Mouse (Mus musculus) myocyte (in vitro differentiated cells): ENCODE measurements around the gene Gpr39. TPM values are rescaled to one million over a fixed set of nuclear protein-coding genes. Genes with fewer than 3 reads are reported as not detected.
"Not testable (repeated sequence)": the region's sequence is repeated elsewhere in the genome, so short reads cannot be mapped to it uniquely, and the experiment has no call there.

Experiments
- H3K27me3 ChIP-seq: one replicate; pipeline ENCODE4 v1.6.1; 2011; ENCODE audit not compliant: control insufficient read depth, insufficient read depth, insufficient read length
- H3K36me3 ChIP-seq: one replicate; pipeline ENCODE4 v1.6.1; 2011; ENCODE audit not compliant: control insufficient read depth, insufficient read depth
- H3K4me2 ChIP-seq: one replicate; pipeline ENCODE4 v1.6.1; 2011; ENCODE audit warnings: low read depth, control low read depth
- H3K4me3 ChIP-seq: one replicate; pipeline ENCODE4 v1.5.1; 2011; ENCODE audit warnings: mild to moderate bottlenecking, control low read depth, moderate library complexity
- H3K79me2 ChIP-seq: one replicate; pipeline ENCODE4 v1.6.1; 2011; ENCODE audit not compliant: control insufficient read depth, insufficient read depth
- H3ac ChIP-seq: one replicate; pipeline ENCODE4 v1.6.1; 2011; ENCODE audit not compliant: control insufficient read depth, insufficient read length
- CEBPB ChIP-seq: IDR thresholded peaks from 2 replicates; pipeline ENCODE4 v1.6.1; 2011; ENCODE audit warnings: mild to moderate bottlenecking, moderate library complexity; ENCODE audit not compliant: poor library complexity, insufficient read depth, severe bottlenecking
- E2F4 ChIP-seq: IDR thresholded peaks from one replicate; pipeline ENCODE4 v1.6.1; 2011; ENCODE audit warnings: mild to moderate bottlenecking, control low read depth, moderate library complexity; ENCODE audit not compliant: insufficient read depth
- MAX ChIP-seq: IDR thresholded peaks from one replicate; pipeline ENCODE4 v1.6.1; 2011; ENCODE audit warnings: low read depth, mild to moderate bottlenecking, control low read depth
- MYOD1 ChIP-seq, 3 experiments: IDR thresholded peaks; one replicate each; pipeline ENCODE4 v1.6.1; 2011; ENCODE audit warnings: control low read depth in 2 of 3, low read depth in 2 of 3, mild to moderate bottlenecking in 2 of 3, moderate library complexity in 1 of 3; ENCODE audit not compliant: insufficient read length in 2 of 3, control insufficient read depth in 1 of 3
- MYOG ChIP-seq, 3 experiments: IDR thresholded peaks; one replicate each; pipeline ENCODE4 v1.6.1; 2011; ENCODE audit warnings: control low read depth in 2 of 3, low read depth in 2 of 3, mild to moderate bottlenecking in 2 of 3; ENCODE audit not compliant: insufficient read length in 2 of 3, control insufficient read depth in 1 of 3, insufficient read depth in 1 of 3
- POLR2A ChIP-seq: IDR thresholded peaks from one replicate; pipeline ENCODE4 v1.6.1; 2011; ENCODE audit warnings: low read depth, mild to moderate bottlenecking, control low read depth, moderate library complexity; ENCODE audit not compliant: insufficient read length
- POLR2AphosphoS2 ChIP-seq: IDR thresholded peaks from one replicate; pipeline ENCODE4 v1.6.1; 2011; ENCODE audit warnings: low read depth, control low read depth; ENCODE audit not compliant: insufficient read length
- REST ChIP-seq: IDR thresholded peaks from one replicate; pipeline ENCODE4 v1.6.1; 2011; ENCODE audit warnings: mild to moderate bottlenecking, control low read depth, moderate library complexity; ENCODE audit not compliant: insufficient read depth, insufficient read length
- SRF ChIP-seq: IDR thresholded peaks from one replicate; pipeline ENCODE4 v1.6.1; 2011; ENCODE audit warnings: low read depth; ENCODE audit not compliant: control insufficient read depth, insufficient read length
- TCF12 ChIP-seq: IDR thresholded peaks from one replicate; pipeline ENCODE4 v1.6.1; 2011; ENCODE audit warnings: mild to moderate bottlenecking, control low read depth; ENCODE audit not compliant: poor library complexity, insufficient read depth, severe bottlenecking
- TCF3 ChIP-seq: IDR thresholded peaks from one replicate; pipeline ENCODE4 v1.6.1; 2011; ENCODE audit warnings: low read depth, control low read depth; ENCODE audit not compliant: insufficient read length
- USF1 ChIP-seq: IDR thresholded peaks from one replicate; pipeline ENCODE4 v1.6.1; 2011; ENCODE audit warnings: low read depth, mild to moderate bottlenecking, control low read depth, moderate library complexity
- polyA plus RNA-seq: library from polyadenylated mRNA; unstranded; fragments of >200 nt; fragmentation: generic; extraction: Trizol; gene quantifications from one replicate; pipeline ENCODE4 v1.2.1, GENCODE M21; 2012; ENCODE audit warnings: missing spikeins

Gpr39 gene
- 7.6 TPM for polyA plus RNA-seq

DNA sequence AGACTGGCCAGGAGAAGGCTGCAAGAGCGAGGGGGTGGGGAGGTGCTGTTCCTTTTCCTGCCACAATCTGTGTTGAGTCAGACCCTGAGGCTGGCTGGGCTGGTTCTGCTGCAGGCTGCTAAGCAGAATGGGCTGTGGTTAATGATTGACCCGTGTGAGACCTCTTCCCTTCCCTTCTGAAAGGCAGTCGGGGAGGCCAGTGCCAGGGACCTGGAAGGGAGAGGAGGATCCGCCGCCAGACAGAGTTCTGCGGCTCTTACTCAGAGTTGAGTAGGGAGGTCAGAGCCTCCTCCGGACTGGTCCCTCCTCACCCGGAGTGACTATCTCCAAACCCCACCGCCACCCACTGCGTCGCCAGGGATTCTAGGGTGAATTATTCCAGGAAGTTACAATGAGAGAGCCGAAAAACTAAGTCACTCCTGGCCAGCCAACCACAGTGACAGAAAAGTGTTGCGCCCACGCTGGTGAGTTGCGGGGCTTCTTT, at the start of gene Gpr39:
Gpr39 (plus strand) TSS at position 206 of the 484 bp plus-strand sequence.
- Histone ChIP-seq H3K79me2 (peaks cover 7% of the 10 kb centered on the region), H3K27me3 (no peaks in the 10 kb centered on the region), H3ac (peak within 1 kb of the TSS; percentile 29), H3K4me3 (peak within 1 kb of the TSS; percentile 26), H3K4me2 (peak within 1 kb of the TSS; percentile 88), H3K36me3 (no peaks in the 10 kb centered on the region)
- TF ChIP-seq USF1 (no peak), CEBPB (no peak), POLR2A (no peak), TCF12 (no peak)

DNA sequence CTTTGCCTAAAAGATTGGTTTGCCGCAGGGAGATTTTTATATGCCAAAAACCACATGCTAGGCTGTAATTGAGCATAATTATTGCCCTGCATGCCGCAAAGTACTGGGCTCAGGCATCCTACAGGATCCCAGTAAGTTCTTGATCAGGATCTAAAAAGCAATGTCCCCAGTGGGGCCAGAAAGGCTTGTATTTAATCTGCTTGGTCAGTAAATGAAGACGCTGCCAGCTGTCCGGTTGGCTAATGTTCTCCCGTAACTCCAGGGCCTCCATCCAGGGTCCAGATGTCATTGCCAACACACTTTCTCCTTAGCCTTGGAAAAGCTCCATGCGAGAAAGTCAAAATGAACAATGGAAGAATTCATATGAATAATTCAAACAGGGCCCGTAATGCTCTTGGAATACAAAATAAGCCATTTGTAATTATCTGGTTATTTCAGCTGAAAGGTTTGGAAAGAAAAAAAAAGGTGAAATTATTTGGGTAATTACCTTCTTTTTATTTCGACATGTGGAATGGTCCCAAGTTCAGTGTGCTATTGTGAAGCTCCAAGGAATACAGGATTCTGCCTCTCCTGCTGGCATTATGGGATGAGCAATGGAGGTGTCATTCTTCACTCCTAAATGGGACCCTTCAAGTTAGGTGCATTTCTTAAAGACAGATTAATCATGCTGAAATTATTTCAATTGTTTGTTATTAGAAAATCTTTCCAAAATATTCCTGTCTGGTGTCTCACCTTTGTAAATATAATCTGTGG, 37.1 kb upstream of the Gpr39 start:
- Histone ChIP-seq H3K79me2 (no peaks in the 10 kb centered on the region), H3K4me2 (peak overlapping the region; percentile 0), H3K4me3 (no peak overlapping the region), H3K36me3 (no peaks in the 10 kb centered on the region), H3K27me3 (no peaks in the 10 kb centered on the region), H3ac (no peak overlapping the region)
- TF ChIP-seq TCF12 (no peak), MYOD1 (IDR thresholded peaks at IDR 0.05; ENCODE audit: control insufficient read depth in 1 of 3, insufficient read length in 2 of 3, low read depth in 2 of 3) (no peak), USF1 (no peak), POLR2A (no peak), TCF3 (no peak), CEBPB (no peak), E2F4 (no peak), SRF (no peak), REST (no peak), MAX (no peak), MYOG (IDR thresholded peaks at IDR 0.05; ENCODE audit: control insufficient read depth in 1 of 3, insufficient read depth in 1 of 3, insufficient read length in 2 of 3, low read depth in 2 of 3) (no peak), POLR2AphosphoS2 (no peak)

DNA sequence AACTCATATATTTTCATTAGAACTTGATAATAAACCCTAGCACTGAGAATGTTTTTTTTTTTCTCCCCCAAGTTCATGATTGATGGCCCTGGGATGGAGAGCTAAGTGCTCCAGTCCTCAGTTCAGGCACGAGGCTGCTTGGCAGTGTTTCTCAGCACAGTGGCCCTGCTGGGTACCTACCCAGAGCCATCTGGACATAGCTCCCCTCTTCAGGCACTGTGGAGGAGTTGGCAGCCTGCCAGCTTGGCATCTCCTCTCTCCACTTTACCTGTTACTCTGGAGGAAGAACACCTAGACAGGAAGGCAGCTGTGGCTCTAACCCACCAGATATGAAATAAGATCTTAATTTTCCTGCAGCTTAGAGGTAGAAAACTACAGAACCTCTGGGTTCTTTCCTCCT, 33.2 kb upstream of the Gpr39 start:
- Histone ChIP-seq H3ac (no peak overlapping the region), H3K4me3 (no peak overlapping the region), H3K36me3 (no peaks in the 10 kb centered on the region), H3K4me2 (no peak overlapping the region), H3K27me3 (no peaks in the 10 kb centered on the region), H3K79me2 (no peaks in the 10 kb centered on the region)
- no peak for TF ChIP-seq MYOD1 (IDR thresholded peaks at IDR 0.05; ENCODE audit: control insufficient read depth in 1 of 3, insufficient read length in 2 of 3, low read depth in 2 of 3)
- TF ChIP-seq USF1, result no peak
- TF ChIP-seq REST, result no peak
- TF ChIP-seq POLR2AphosphoS2, result no peak
- TF ChIP-seq TCF12, result no peak
- TF ChIP-seq CEBPB, result no peak
- no peak for TF ChIP-seq POLR2A
- TF ChIP-seq MYOG (IDR thresholded peaks at IDR 0.05; ENCODE audit: control insufficient read depth in 1 of 3, insufficient read depth in 1 of 3, insufficient read length in 2 of 3, low read depth in 2 of 3), result no peak
- no peak for TF ChIP-seq E2F4
- no peak for TF ChIP-seq SRF
- no peak for TF ChIP-seq TCF3

DNA sequence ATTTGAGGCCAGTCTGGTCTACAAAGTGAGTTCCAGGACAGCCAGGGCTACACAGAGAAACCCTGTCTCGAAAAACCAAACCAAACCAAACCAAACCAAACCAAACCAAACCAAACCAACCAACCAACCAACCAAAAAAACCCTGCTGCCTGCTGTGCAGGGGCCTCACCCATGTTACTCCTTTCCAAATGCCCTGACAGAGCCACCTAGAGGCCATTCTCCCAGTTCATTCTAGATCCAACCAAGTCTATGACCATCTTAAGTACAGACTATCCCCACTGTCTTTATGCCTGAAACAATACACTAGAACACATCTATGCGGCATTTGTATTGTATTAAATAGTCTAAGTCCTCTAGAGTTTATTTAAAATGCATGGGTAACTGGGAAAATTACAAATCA, 30.0 kb upstream of the Gpr39 start:
- not testable (repeated sequence) for H3K4me3 ChIP-seq, H3ac ChIP-seq, H3K4me2 ChIP-seq, H3K79me2 ChIP-seq, H3K36me3 ChIP-seq, H3K27me3 ChIP-seq

DNA sequence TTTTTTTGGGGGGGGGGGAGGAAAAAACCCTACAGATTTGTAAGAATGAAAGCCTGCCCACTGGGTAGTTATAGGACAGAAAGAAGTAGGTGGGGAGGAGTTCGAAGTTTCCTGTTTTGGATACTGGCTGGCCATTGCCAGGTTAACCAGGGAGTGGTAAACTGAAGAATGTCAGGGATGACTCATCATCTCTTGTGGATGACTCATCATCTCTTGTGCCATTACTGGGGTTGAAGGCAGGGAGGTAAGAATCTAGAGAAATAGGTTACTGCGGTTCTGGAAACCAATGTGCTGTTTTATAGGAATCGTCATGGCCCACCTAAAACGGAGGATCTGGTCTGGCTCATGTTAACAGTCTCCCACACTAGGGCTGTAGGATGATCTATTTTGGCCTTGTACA, 28.8 kb upstream of the Gpr39 start:
- no peaks in the 10 kb centered on the region for H3K36me3 ChIP-seq
- no peaks in the 10 kb centered on the region for H3K27me3 ChIP-seq

More for the DNA sequence above, 28.8 kb upstream of the Gpr39 start:
- Histone ChIP-seq H3K4me2 (no peak overlapping the region), H3K4me3 (no peak overlapping the region), H3ac (no peak overlapping the region), H3K79me2 (no peaks in the 10 kb centered on the region)
- TF ChIP-seq MAX, result no peak
- no peak for TF ChIP-seq TCF3
- no peak for TF ChIP-seq POLR2A
- TF ChIP-seq SRF, result no peak
- no peak for TF ChIP-seq MYOG (IDR thresholded peaks at IDR 0.05; ENCODE audit: control insufficient read depth in 1 of 3, insufficient read depth in 1 of 3, insufficient read length in 2 of 3, low read depth in 2 of 3)
- no peak for TF ChIP-seq REST
- TF ChIP-seq E2F4, result no peak
- no peak for TF ChIP-seq CEBPB
- no peak for TF ChIP-seq POLR2AphosphoS2
- no peak for TF ChIP-seq MYOD1 (IDR thresholded peaks at IDR 0.05; ENCODE audit: control insufficient read depth in 1 of 3, insufficient read length in 2 of 3, low read depth in 2 of 3)
- no peak for TF ChIP-seq TCF12
- TF ChIP-seq USF1, result no peak
